In genomic region chr10:16951636-16952035, GRCm38 (mm10) we compare ENCODE assay signal across 22 mouse cellular contexts.
A peak's percentile ranks its signal among the peaks of the same experiment; 100 is the strongest.
DNase-seq lines count a peak whose midpoint lies in the region; ATAC-seq and TF ChIP-seq lines count a peak whose summit lies in the region.
"Had no signal": no experiment of that assay in that cellular context is flagged by ENCODE, and none has a peak within 500 bp of the region (broad histone marks: within the 10 kb centered on the region; RNA-seq: fewer than 3 reads in every experiment).

No protein-coding gene starts in this region.

- no peak for ATAC-seq in forebrain, embryonic 12.5 days (ENCODE audit: low FRiP score)
- ATAC-seq in stomach, postnatal 0 days (ENCODE audit: low FRiP score, low TSS enrichment) = no peak
- ATAC-seq: activated CD4-positive, CD25-positive, alpha-beta regulatory T cell, adult 4 months; forebrain, embryonic 13.5 days; forebrain, embryonic 15.5 days; forebrain, postnatal 0 days; Patski had no signal

- no peaks in the 10 kb centered on the region for H3K79me2 ChIP-seq in myocyte (ENCODE audit: control insufficient read depth, insufficient read depth)

- no peak for TF ChIP-seq POLR2A in myocyte (IDR thresholded peaks at IDR 0.05; ENCODE audit: insufficient read length, low read depth)

- TF ChIP-seq CTCF in stomach, postnatal 0 days (IDR thresholded peaks at IDR 0.05; ENCODE audit: low read depth) = no peak

- intact Hi-C loops in left cerebral cortex, postnatal 4 days (cut with DNase I) = no loop called here

- no peaks in the 10 kb centered on the region for H3K9me3 ChIP-seq in forebrain, embryonic 12.5 days
- no peaks in the 10 kb centered on the region for H3K9me3 ChIP-seq in stomach, postnatal 0 days (ENCODE audit: control insufficient read depth, low read length)
- H3K9me3 ChIP-seq: embryonic facial prominence, embryonic 10.5 days; embryonic facial prominence, embryonic 12.5 days; forebrain, embryonic 10.5 days; forebrain, embryonic 13.5 days; forebrain, embryonic 15.5 days had no signal

- no peak overlapping the region for H3K4me2 ChIP-seq in myocyte (ENCODE audit: low read depth)
- H3K4me2 ChIP-seq in forebrain, embryonic 12.5 days = no peak overlapping the region
- H3K4me2 ChIP-seq in stomach, postnatal 0 days (replicated peaks; ENCODE audit: low read depth) = no peak overlapping the region
- H3K4me2 ChIP-seq: embryonic facial prominence, embryonic 12.5 days; forebrain, embryonic 13.5 days; forebrain, embryonic 15.5 days had no signal

- no peaks in the 10 kb centered on the region for H3K36me3 ChIP-seq in myocyte (ENCODE audit: control insufficient read depth, insufficient read depth)
- H3K36me3 ChIP-seq in forebrain, embryonic 12.5 days (replicated peaks) = no peaks in the 10 kb centered on the region
- H3K36me3 ChIP-seq in stomach, postnatal 0 days (ENCODE audit: control insufficient read depth, insufficient read depth, low read length) = no peaks in the 10 kb centered on the region
- H3K36me3 ChIP-seq: embryonic facial prominence, embryonic 10.5 days; embryonic facial prominence, embryonic 12.5 days; forebrain, embryonic 10.5 days; forebrain, embryonic 15.5 days had no signal

- WGBS in forebrain, embryonic 12.5 days = 71% methylated on average over 1 of the region's 1 CpGs
- 45% methylated on average over 1 of the region's 1 CpGs for WGBS in stomach, postnatal 0 days

- no peak for TF ChIP-seq EP300 in stomach, postnatal 0 days (optimal IDR thresholded peaks at IDR 0.05)

- no peak overlapping the region for H3K9ac ChIP-seq in forebrain, embryonic 12.5 days
- no peak overlapping the region for H3K9ac ChIP-seq in stomach, postnatal 0 days (ENCODE audit: low read length)
- H3K9ac ChIP-seq: embryonic facial prominence, embryonic 12.5 days; forebrain, embryonic 13.5 days; forebrain, embryonic 15.5 days; forebrain, postnatal 0 days had no signal

- H3K4me1 ChIP-seq in forebrain, embryonic 12.5 days = no peaks in the 10 kb centered on the region
- no peaks in the 10 kb centered on the region for H3K4me1 ChIP-seq in stomach, postnatal 0 days (replicated peaks; ENCODE audit: control insufficient read depth, insufficient read depth)
- H3K4me1 ChIP-seq: embryonic facial prominence, embryonic 10.5 days; embryonic facial prominence, embryonic 12.5 days; forebrain, embryonic 10.5 days; forebrain, embryonic 13.5 days; forebrain, embryonic 15.5 days had no signal

- H3K27me3 ChIP-seq in myocyte (ENCODE audit: control insufficient read depth, insufficient read depth, insufficient read length) = no peaks in the 10 kb centered on the region
- no peaks in the 10 kb centered on the region for H3K27me3 ChIP-seq in forebrain, embryonic 12.5 days
- H3K27me3 ChIP-seq in stomach, postnatal 0 days (ENCODE audit: control insufficient read depth, insufficient read depth, low read length) = no peaks in the 10 kb centered on the region
- H3K27me3 ChIP-seq: embryonic facial prominence, embryonic 12.5 days; forebrain, embryonic 13.5 days; forebrain, embryonic 15.5 days; Patski had no signal

- peak; percentile 45 for DNase-seq in 3T3-L1 (ENCODE audit: low read depth, low spot score)
- peak; percentile 66 for DNase-seq in NIH3T3 (ENCODE audit: low read depth)
- peak; percentile 39 for DNase-seq in fat pad, adult 2 months (ENCODE audit: extremely low read depth, low read depth, low spot score)
- DNase-seq in stomach, postnatal 0 days (ENCODE audit: low spot score) = no peak
- no peak for DNase-seq in left cerebral cortex, postnatal 4 days
- DNase-seq: adrenal gland, adult 2 months; adrenal gland, postnatal 10 days; adrenal gland, postnatal 25 days; cerebellum, adult 11-12 months; cerebellum, adult 2 months; cerebellum, adult 9-10 months; cerebellum, postnatal 25 days; forebrain, postnatal 0 days had no signal

- no peak overlapping the region for H3ac ChIP-seq in myocyte (ENCODE audit: control insufficient read depth, insufficient read length)

- no peak overlapping the region for H3K4me3 ChIP-seq in myocyte
- no peak overlapping the region for H3K4me3 ChIP-seq in forebrain, embryonic 12.5 days (replicated peaks)
- no peak overlapping the region for H3K4me3 ChIP-seq in stomach, postnatal 0 days (ENCODE audit: low read depth, low read length)
- H3K4me3 ChIP-seq: embryonic facial prominence, embryonic 10.5 days; embryonic facial prominence, embryonic 12.5 days; forebrain, embryonic 10.5 days; forebrain, embryonic 13.5 days; forebrain, embryonic 15.5 days had no signal

- H3K27ac ChIP-seq in forebrain, embryonic 12.5 days = no peak overlapping the region
- no peak overlapping the region for H3K27ac ChIP-seq in stomach, postnatal 0 days (replicated peaks)
- H3K27ac ChIP-seq: embryonic facial prominence, embryonic 10.5 days; embryonic facial prominence, embryonic 12.5 days; forebrain, embryonic 10.5 days; forebrain, embryonic 13.5 days; forebrain, embryonic 15.5 days had no signal

TF ChIP-seq in myocyte, 11 proteins besides CTCF, POLR2A, EP300 and RAD21:
- TF ChIP-seq CEBPB (IDR thresholded peaks at IDR 0.05; ENCODE audit: insufficient read depth, poor library complexity, severe bottlenecking) (peak; percentile 67; the same call in 1 of the 2 replicates), MYOD1 (IDR thresholded peaks at IDR 0.05; ENCODE audit: control insufficient read depth in 1 of 3, insufficient read length in 2 of 3, low read depth in 2 of 3) (no peak), REST (IDR thresholded peaks at IDR 0.05; ENCODE audit: insufficient read depth, insufficient read length) (no peak)

Comparison
In these comparisons a context has a peak if more than half of its experiments do, and no peak if none do; other contexts are left out.
1. DNase-seq: peak in 3T3-L1 (single experiment), NIH3T3 (single experiment) and fat pad, adult 2 months (single experiment); none in stomach, postnatal 0 days (single experiment) and left cerebral cortex, postnatal 4 days (single experiment).